Mouse (Mus musculus) heart, adult 2 months (tissue): ENCODE data around the gene Klhl42.

ENCODE experiments used
- CTCF ChIP-seq: fragments of 200-600 bp; IDR thresholded peaks from 2 replicates; pipeline ENCODE4 v1.8.1; 2022; ENCODE audit warnings: antibody characterized with exemption, mild to moderate bottlenecking, moderate library complexity
- EP300 ChIP-seq: fragments of 200-500 bp; IDR thresholded peaks from 2 replicates; pipeline ENCODE4 v1.6.1; 2011; ENCODE audit warnings: low read depth, low read length, control low read depth; ENCODE audit not compliant: insufficient read depth
- POLR2A ChIP-seq: fragments of 200-500 bp; IDR thresholded peaks from 2 replicates; pipeline ENCODE4 v1.6.1; 2011; ENCODE audit warnings: mild to moderate bottlenecking, low read depth, low read length, control low read depth; ENCODE audit not compliant: insufficient read depth

- peak; percentile 99 for TF ChIP-seq CTCF
- no peak for TF ChIP-seq POLR2A
- no peak for TF ChIP-seq EP300
These were observed 25.4 kb downstream of the Klhl42 start for GRCm38 (mm10) chr6:147116579-147116978.
